Mouse (Mus musculus) C2C12 (cell line): Measurements from ENCODE around the gene Gpr33. TPM values are rescaled to one million over a fixed set of nuclear protein-coding genes. Genes with fewer than 3 reads are reported as not detected.

Experiments
- H3K27me3 ChIP-seq: one replicate; pipeline ENCODE4 v1.6.1; 2011; ENCODE audit not compliant: control insufficient read depth, insufficient read depth, insufficient read length
- H3K36me3 ChIP-seq: one replicate; pipeline ENCODE4 v1.6.1; 2011; ENCODE audit not compliant: control insufficient read depth, insufficient read depth
- H3K4me3 ChIP-seq: one replicate; pipeline ENCODE4 v1.5.1; 2011; ENCODE audit warnings: mild to moderate bottlenecking, control low read depth; ENCODE audit not compliant: poor library complexity, insufficient read depth, severe bottlenecking
- H3K79me2 ChIP-seq: one replicate; pipeline ENCODE4 v1.6.1; 2011; ENCODE audit not compliant: control insufficient read depth, insufficient read depth
- H3K79me3 ChIP-seq: one replicate; pipeline ENCODE4 v1.6.1; 2011; ENCODE audit warnings: low read depth, control low read depth
- H3ac ChIP-seq: one replicate; pipeline ENCODE3; 2011; ENCODE audit warnings: low read depth; ENCODE audit not compliant: control insufficient read depth, insufficient read length
- CEBPB ChIP-seq: IDR thresholded peaks from one replicate; pipeline ENCODE4 v1.6.1; 2011; ENCODE audit warnings: low read depth, mild to moderate bottlenecking, control low read depth, moderate library complexity
- CTCF ChIP-seq: IDR thresholded peaks from one replicate; pipeline ENCODE4 v1.5.1; 2011; ENCODE audit not compliant: control insufficient read depth, insufficient read depth, insufficient read length
- FOSL1 ChIP-seq: IDR thresholded peaks from one replicate; pipeline ENCODE4 v1.8.0; 2011; ENCODE audit warnings: mild to moderate bottlenecking, low read length; ENCODE audit not compliant: poor library complexity, insufficient read depth, severe bottlenecking
- MAX ChIP-seq: IDR thresholded peaks from one replicate; pipeline ENCODE4 v1.6.1; 2011; ENCODE audit warnings: mild to moderate bottlenecking, control low read depth
- MYOD1 ChIP-seq: IDR thresholded peaks from one replicate; pipeline ENCODE4 v1.6.1; 2011; ENCODE audit warnings: low read depth; ENCODE audit not compliant: control insufficient read depth, insufficient read length
- MYOG ChIP-seq: IDR thresholded peaks from one replicate; pipeline ENCODE4 v1.6.1; 2011; ENCODE audit not compliant: control insufficient read depth, insufficient read length; ENCODE audit errors: extremely low read depth
- USF1 ChIP-seq: IDR thresholded peaks from one replicate; pipeline ENCODE4 v1.6.1; 2011; ENCODE audit warnings: low read depth, mild to moderate bottlenecking, control low read depth, moderate library complexity
- polyA plus RNA-seq: library from polyadenylated mRNA; unstranded; fragments of >200 nt; fragmentation: generic; extraction: Trizol; gene quantifications from one replicate; pipeline ENCODE4 v1.2.1, GENCODE M21; 2012; ENCODE audit warnings: missing spikeins

Gpr33 gene
- polyA plus RNA-seq, 1 experiment = not detected

DNA sequence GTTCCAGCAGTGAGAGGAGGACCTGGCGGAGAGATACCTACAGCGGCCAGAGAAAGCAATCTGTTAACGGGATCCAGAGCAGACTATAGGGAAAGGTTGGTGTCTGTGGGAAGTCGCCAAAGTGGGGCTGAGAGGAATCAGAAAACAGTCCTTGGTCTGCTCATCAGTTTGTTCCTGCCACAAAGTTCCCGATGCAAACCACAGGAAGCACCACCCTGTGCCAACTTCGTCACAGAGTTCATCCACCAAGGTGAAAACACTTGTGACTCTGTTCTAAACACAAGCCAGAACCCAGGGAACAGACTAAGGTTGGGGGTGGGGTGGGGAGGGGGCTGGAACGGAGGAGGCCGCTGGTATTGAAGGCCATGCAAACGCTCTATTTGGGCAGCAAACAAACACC is 51.3 kb downstream of the Gpr33 start:
- no peaks in the 10 kb centered on the region for H3K27me3 ChIP-seq
- H3K79me2 ChIP-seq = no peaks in the 10 kb centered on the region
- H3ac ChIP-seq = no peak overlapping the region
- H3K36me3 ChIP-seq = no peaks in the 10 kb centered on the region
- no peak overlapping the region for H3K4me3 ChIP-seq
- no peaks in the 10 kb centered on the region for H3K79me3 ChIP-seq
- TF ChIP-seq MYOG (no peak), MAX (no peak), USF1 (no peak), FOSL1 (no peak), CEBPB (no peak), CTCF (no peak), MYOD1 (no peak)

DNA sequence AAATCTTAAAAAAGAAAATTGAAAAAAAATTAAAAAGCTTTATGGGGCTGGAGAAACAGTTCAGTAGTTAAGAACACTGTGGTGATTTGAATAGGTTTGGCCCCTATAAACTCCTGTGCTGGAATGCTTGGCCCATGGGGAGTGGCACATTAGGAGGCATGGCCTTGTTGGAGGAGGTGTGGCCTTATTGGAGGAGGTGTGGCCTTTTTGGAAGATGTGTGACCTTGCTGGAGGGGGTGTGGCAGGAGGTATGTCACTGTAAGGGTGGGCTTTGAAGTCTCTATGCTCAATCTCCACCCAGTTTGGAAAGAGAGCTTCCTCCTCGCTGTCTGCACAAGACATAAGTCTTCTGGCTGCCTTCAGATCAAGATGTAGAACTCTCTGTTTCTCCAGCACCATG is 53.5 kb downstream of the Gpr33 start:
- Histone ChIP-seq H3K36me3 (no peaks in the 10 kb centered on the region), H3K4me3 (no peak overlapping the region), H3ac (no peak overlapping the region), H3K79me2 (peaks cover 15% of the 10 kb centered on the region), H3K27me3 (no peaks in the 10 kb centered on the region), H3K79me3 (peaks cover 5% of the 10 kb centered on the region)
- no peak for TF ChIP-seq MYOG
- no peak for TF ChIP-seq FOSL1
- no peak for TF ChIP-seq USF1
- no peak for TF ChIP-seq MYOD1
- TF ChIP-seq MAX = no peak
- TF ChIP-seq CEBPB = no peak
- TF ChIP-seq CTCF = no peak

Other genes starting within 250 kb of the Gpr33 start
- gene Hectd1, start 198.5 kb downstream of the Gpr33 start, polyA plus RNA-seq = 17.4 TPM
- 14.3 TPM for gene Heatr5a, start 56.7 kb downstream of the Gpr33 start, polyA plus RNA-seq
- gene Dtd2, start 21.6 kb downstream of the Gpr33 start, polyA plus RNA-seq = 12.4 TPM
- 6.4 TPM for gene Nubpl, start 69.7 kb upstream of the Gpr33 start, polyA plus RNA-seq